Mouse (Mus musculus): ENCODE data around the gene Hist1h2an. TPM values are rescaled to one million over a fixed set of nuclear protein-coding genes. Genes with fewer than 3 reads are reported as not detected.
"Not testable (repeated sequence)": the region's sequence is repeated elsewhere in the genome, so short reads cannot be mapped to it uniquely, and the experiment has no call there.

Hist1h2an gene
- polyA plus RNA-seq, 1 experiment from 2014 or later, result 9.9 TPM

DNA sequence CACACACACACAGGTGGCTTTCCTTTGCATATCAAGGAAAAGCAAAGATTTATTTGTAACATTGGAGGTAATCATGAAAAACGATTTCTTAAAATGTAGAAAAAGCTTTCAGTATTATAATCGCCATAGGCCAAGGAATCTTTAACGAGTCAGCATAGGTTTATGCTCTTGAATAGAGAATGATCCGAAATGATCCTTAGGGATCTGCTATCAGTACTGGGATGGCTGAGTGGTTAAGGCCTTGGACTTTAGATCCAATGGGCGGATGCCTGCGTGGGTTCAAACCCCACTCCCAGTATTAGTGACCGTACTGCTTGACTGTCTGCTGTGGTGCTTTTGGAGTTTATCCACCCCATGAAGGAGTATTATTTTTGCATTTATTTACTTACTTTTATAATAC is 8.6 kb upstream of the Hist1h2an start:
- WGBS, result 96% methylated on average over 7 of the region's 7 CpGs
- no peak overlapping the region for H3K4me3 ChIP-seq
- DNase-seq (ENCODE audit: low spot score), result no peak
- H3K36me3 ChIP-seq, result no peaks in the 10 kb centered on the region
- H3K9me3 ChIP-seq (replicated peaks), result no peaks in the 10 kb centered on the region
- no peaks in the 10 kb centered on the region for H3K27me3 ChIP-seq (ENCODE audit: low read depth, poor library complexity, severe bottlenecking)
- peaks cover 6% of the 10 kb centered on the region for H3K4me1 ChIP-seq
- H3K27ac ChIP-seq, result no peak overlapping the region

DNA sequence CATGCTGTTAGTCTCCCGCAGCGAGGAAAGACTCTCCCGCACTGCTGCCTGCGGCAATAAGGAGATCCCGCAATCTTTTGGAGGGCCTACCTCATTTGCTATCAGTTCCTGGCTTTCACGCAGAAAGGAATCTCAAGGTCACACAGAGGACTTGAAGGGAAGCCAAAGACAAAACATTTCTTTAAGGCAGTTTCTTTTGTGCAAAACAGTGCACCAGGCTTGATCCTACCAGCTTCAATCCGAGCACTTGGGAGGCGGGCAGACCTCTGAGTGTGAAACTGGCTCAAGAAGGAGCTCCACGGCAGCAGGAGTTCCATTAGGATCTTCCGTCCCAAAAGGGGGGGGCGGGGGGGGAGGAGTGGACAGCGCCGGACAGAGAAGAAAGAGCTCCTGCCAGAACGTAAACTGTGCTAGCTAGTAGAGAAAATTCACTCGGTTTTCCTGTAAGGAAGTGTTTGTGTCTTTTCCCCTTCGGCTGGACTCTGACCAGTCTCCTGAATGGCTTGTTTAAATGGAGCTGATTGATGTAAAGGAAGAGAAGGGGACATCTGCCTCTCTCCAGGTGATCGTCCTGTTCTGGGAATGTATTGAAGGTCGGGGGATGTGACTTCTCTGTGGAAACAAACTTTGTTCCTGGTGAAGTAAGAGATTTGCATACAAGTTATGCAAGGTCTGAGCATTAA is 3.7 kb upstream of the Hist1h2an start:
- H3K4me3 ChIP-seq, result peak overlapping the region; percentile 38
- WGBS, result 9% methylated on average over 18 of the region's 18 CpGs
- peak; percentile 46 for DNase-seq (ENCODE audit: low spot score)

GRCm38 (mm10) chr13:21789925-21790324 is 2.9 kb upstream of the Hist1h2an start:
- DNase-seq (ENCODE audit: low spot score), result peak; percentile 30
- no peaks in the 10 kb centered on the region for H3K27me3 ChIP-seq (ENCODE audit: low read depth, poor library complexity, severe bottlenecking)
- H3K4me3 ChIP-seq, result no peak overlapping the region
- peak overlapping the region; percentile 93; the same call in 1 of the 2 replicates for H3K27ac ChIP-seq
- WGBS, result 54% methylated on average over 6 of the region's 6 CpGs
- no peaks in the 10 kb centered on the region for H3K9me3 ChIP-seq (replicated peaks)
- H3K4me1 ChIP-seq, result peaks cover 26% of the 10 kb centered on the region
- H3K36me3 ChIP-seq, result no peaks in the 10 kb centered on the region

More for the DNA sequence above, 3.7 kb upstream of the Hist1h2an start:
- Histone ChIP-seq H3K36me3 (no peaks in the 10 kb centered on the region), H3K27me3 (ENCODE audit: low read depth, poor library complexity, severe bottlenecking) (no peaks in the 10 kb centered on the region), H3K4me1 (peaks cover 26% of the 10 kb centered on the region), H3K27ac (peak overlapping the region; percentile 84), H3K9me3 (replicated peaks) (no peaks in the 10 kb centered on the region)

DNA sequence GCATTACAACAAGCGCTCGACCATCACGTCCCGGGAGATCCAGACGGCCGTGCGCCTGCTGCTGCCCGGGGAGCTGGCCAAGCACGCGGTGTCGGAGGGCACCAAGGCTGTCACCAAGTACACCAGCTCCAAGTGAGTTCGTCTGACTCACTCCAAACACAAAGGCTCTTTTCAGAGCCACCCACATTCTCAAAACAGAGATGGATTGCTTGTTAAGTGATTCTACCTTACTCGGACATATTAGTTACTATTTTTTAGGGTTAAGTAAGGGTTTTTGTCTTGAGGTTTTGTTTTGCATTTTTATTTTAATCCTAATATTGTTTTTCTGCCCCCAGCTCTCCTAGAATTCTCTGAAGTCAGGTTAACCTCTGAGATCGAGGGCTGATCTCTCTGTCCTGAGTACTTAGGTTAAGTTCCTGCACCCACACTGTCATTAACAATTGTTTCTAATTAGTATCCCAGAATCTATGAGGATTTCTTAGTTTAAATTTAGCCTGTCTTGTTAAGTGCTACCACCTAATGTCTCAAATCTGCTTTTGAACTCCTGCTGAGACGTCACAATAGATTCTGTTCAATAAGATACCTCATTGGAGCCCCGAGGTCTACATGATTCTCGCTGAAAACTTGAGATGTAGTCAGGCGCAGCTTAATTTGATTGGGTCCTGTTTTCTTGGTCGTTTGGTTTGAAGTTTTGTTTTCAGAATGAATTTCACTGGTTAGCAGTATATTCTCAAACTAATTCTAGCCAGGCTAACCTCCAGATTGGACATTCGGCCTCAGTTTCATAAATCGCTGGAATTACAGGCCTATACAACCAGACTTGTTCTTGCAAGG is 959 bp upstream of the Hist1h2an start:
- H3K27me3 ChIP-seq (ENCODE audit: low read depth, poor library complexity, severe bottlenecking), result no peaks in the 10 kb centered on the region
- H3K4me1 ChIP-seq, result peaks cover 36% of the 10 kb centered on the region
- peak overlapping the region; percentile 93 for H3K27ac ChIP-seq
- no peaks in the 10 kb centered on the region for H3K9me3 ChIP-seq (replicated peaks)
- H3K36me3 ChIP-seq, result no peaks in the 10 kb centered on the region
- peak; percentile 34 for DNase-seq (ENCODE audit: low spot score)
- 17% methylated on average over 16 of the region's 21 CpGs for WGBS
- H3K4me3 ChIP-seq, result peak overlapping the region; percentile 49

DNA sequence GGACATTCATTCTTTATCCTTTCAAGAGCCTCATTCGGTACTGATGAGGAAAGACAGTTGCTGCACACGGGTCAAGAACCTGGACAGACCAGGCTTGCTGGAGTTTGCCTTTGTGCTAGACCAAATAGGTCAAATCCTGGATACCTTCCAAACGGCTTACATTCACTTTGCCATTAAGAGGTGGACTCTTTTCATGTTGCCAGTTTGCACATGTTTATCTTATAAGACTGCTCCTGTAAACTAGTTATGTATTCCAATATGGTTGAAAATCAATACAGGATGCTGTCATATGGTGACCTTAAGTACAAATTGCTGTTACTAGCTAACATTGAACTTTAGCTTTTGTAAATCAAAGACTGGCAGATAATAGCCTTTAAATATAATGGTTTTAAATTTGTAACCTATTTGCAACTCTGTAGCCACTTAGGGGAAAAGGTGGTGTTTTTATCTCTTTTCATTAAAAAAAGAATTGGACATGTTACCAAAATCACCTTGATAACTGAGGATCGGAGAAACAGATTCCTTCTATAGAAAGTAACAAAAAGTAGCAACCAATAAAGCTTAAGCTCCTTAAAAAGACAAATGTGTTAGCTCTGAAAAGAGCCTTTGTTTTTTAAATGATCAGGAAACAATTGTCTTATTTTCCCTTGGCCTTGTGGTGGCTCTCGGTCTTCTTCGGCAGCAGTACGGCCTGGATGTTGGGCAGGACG is 674 bp downstream of the Hist1h2an start:
- Histone ChIP-seq H3K27me3 (ENCODE audit: low read depth, poor library complexity, severe bottlenecking) (no peaks in the 10 kb centered on the region), H3K9me3 (replicated peaks) (no peaks in the 10 kb centered on the region), H3K36me3 (no peaks in the 10 kb centered on the region), H3K27ac (peak overlapping the region; percentile 93), H3K4me3 (peak overlapping the region; percentile 49), H3K4me1 (peaks cover 36% of the 10 kb centered on the region)
- WGBS, result 5% methylated on average over 8 of the region's 8 CpGs
- DNase-seq (ENCODE audit: low spot score), result peak; percentile 53

GRCm38 (mm10) chr13:21784311-21784710 is 2.7 kb downstream of the Hist1h2an start:
- peak; percentile 33 for DNase-seq (ENCODE audit: low spot score)
- H3K9me3 ChIP-seq (replicated peaks), result no peaks in the 10 kb centered on the region
- no peaks in the 10 kb centered on the region for H3K27me3 ChIP-seq (ENCODE audit: low read depth, poor library complexity, severe bottlenecking)
- H3K4me3 ChIP-seq, result peak overlapping the region; percentile 52
- H3K4me1 ChIP-seq, result peaks cover 34% of the 10 kb centered on the region
- peak overlapping the region; percentile 93 for H3K27ac ChIP-seq
- H3K36me3 ChIP-seq, result no peaks in the 10 kb centered on the region
- 21% methylated on average over 6 of the region's 6 CpGs for WGBS

GRCm38 (mm10) chr13:21783734-21784161 is 3.3 kb downstream of the Hist1h2an start:
- Histone ChIP-seq H3K4me3 (peak overlapping the region; percentile 52), H3K36me3 (no peaks in the 10 kb centered on the region), H3K27ac (peak overlapping the region; percentile 93), H3K9me3 (replicated peaks) (no peaks in the 10 kb centered on the region), H3K4me1 (peaks cover 31% of the 10 kb centered on the region), H3K27me3 (ENCODE audit: low read depth, poor library complexity, severe bottlenecking) (no peaks in the 10 kb centered on the region)
- peak; percentile 59 for DNase-seq (ENCODE audit: low spot score)
- 3% methylated on average over 9 of the region's 9 CpGs for WGBS

GRCm38 (mm10) chr13:21783255-21783617 is 3.8 kb downstream of the Hist1h2an start, which contains the start of gene Hist1h3i:
Gene Hist1h3i, minus strand, starts transcription at chr13:21783370.
- H3K4me3 ChIP-seq, result peak within 1 kb of the TSS; percentile 52
- peak; percentile 38 for DNase-seq (ENCODE audit: low spot score)
- H3K27ac ChIP-seq, result peak within 1 kb of the TSS; percentile 93
- no peaks in the 10 kb centered on the region for H3K9me3 ChIP-seq (replicated peaks)
- H3K27me3 ChIP-seq (ENCODE audit: low read depth, poor library complexity, severe bottlenecking), result no peaks in the 10 kb centered on the region
- no peaks in the 10 kb centered on the region for H3K36me3 ChIP-seq
- WGBS, result under 1% methylated on average over 16 of the region's 20 CpGs
- H3K4me1 ChIP-seq, result peaks cover 29% of the 10 kb centered on the region

- H3K9me3 ChIP-seq (replicated peaks); H3K36me3 ChIP-seq; H3K27me3 ChIP-seq (ENCODE audit: low read depth, poor library complexity, severe bottlenecking): not testable (repeated sequence)
- H3K4me3 ChIP-seq, result peak overlapping the region; percentile 52
- H3K27ac ChIP-seq, result peak overlapping the region; percentile 93
- WGBS, result 2% methylated on average over 22 of the region's 35 CpGs
- peak; percentile 63 for DNase-seq (ENCODE audit: low spot score)
- peaks cover 29% of the 10 kb centered on the region for H3K4me1 ChIP-seq
Observed at GRCm38 (mm10) chr13:21782361-21783254, 4.4 kb downstream of the Hist1h2an start.

GRCm38 (mm10) chr13:21781639-21782038 is 5.4 kb downstream of the Hist1h2an start:
- WGBS, result 92% methylated on average over 1 of the region's 1 CpGs
- Histone ChIP-seq H3K4me1 (peaks cover 29% of the 10 kb centered on the region), H3K9me3 (replicated peaks) (no peaks in the 10 kb centered on the region), H3K27ac (peak overlapping the region; percentile 93), H3K27me3 (ENCODE audit: low read depth, poor library complexity, severe bottlenecking) (no peaks in the 10 kb centered on the region), H3K4me3 (0 out of 2 replicates have a peak overlapping the region, but pooled peaks have one; percentile 52), H3K36me3 (no peaks in the 10 kb centered on the region)
- DNase-seq (ENCODE audit: low spot score), result peak; percentile 14

- no peaks in the 10 kb centered on the region for H3K27me3 ChIP-seq (ENCODE audit: low read depth, poor library complexity, severe bottlenecking)
- peaks cover 28% of the 10 kb centered on the region for H3K4me1 ChIP-seq
- DNase-seq (ENCODE audit: low spot score), result peak; percentile 30
- no peaks in the 10 kb centered on the region for H3K36me3 ChIP-seq
- H3K4me3 ChIP-seq, result peak overlapping the region; percentile 61; the same call in 1 of the 2 replicates
- no peaks in the 10 kb centered on the region for H3K9me3 ChIP-seq (replicated peaks)
- H3K27ac ChIP-seq, result peak overlapping the region; percentile 93
- WGBS, result 43% methylated on average over 6 of the region's 6 CpGs
Observed at GRCm38 (mm10) chr13:21781021-21781555, 5.9 kb downstream of the Hist1h2an start.
